Mouse (Mus musculus) layer of hippocampus, adult 11-12 months (tissue): ENCODE data around the gene Rtcb.

Source experiments
- DNase-seq: peaks from one replicate; pipeline ENCODE4 v3.0.0; 2022; ENCODE audit warnings: low spot score

Rtcb gene

GRCm38 (mm10) chr10:85936280-85936965 lies 21.2 kb downstream of the Rtcb start:
- DNase-seq, result no peak

GRCm38 (mm10) chr10:85929962-85930361 lies 27.7 kb downstream of the Rtcb start:
- DNase-seq, result no peak

GRCm38 (mm10) chr10:85929208-85929591 lies 28.4 kb downstream of the Rtcb start:
- DNase-seq, result no peak

- peak; percentile 65 for DNase-seq
Observed at GRCm38 (mm10) chr10:85928499-85929207, 29.0 kb downstream of the Rtcb start.

GRCm38 (mm10) chr10:85927676-85928445 lies 29.8 kb downstream of the Rtcb start, which contains the start of gene Ascl4:
Ascl4 (plus strand) TSS chr10:85927681.
- no peak for DNase-seq

- peak; percentile 98 for DNase-seq
Observed at GRCm38 (mm10) chr10:85916498-85917309, 40.9 kb downstream of the Rtcb start, which contains the start of gene Prdm4. Prdm4 (minus strand) TSS chr10:85917142.
